Mouse (Mus musculus): ENCODE results near the gene Gm45799. TPM values are rescaled to one million over a fixed set of nuclear protein-coding genes. Genes with fewer than 3 reads are reported as not detected.

Gm45799 gene
- total RNA-seq, 2 experiments from 2014 or later = 10.8 to 11.6 TPM

- intact Hi-C loops (cut with DNase I) = loop anchor here (10.0 kb wide), 1 partner anchor 96 kb away; the partner anchor contains the start of genes Ilk and Rrp8
- DNase-seq (ENCODE audit: extremely low spot score in 1 of 2, low spot score in 2 of 2) = no peak
These were observed 1.6 kb upstream of the Gm45799 start for GRCm38 (mm10) chr7:105638776-105639175.

GRCm38 (mm10) chr7:105639304-105639703, 1.0 kb upstream of the Gm45799 start:
- intact Hi-C loops (cut with DNase I) = loop anchor here (10.0 kb wide), 1 partner anchor 95 kb away; the partner anchor contains the start of genes Ilk and Rrp8
- DNase-seq (ENCODE audit: extremely low spot score in 1 of 2, low spot score in 2 of 2) = peak in 1 of 2 experiments; percentile 45

- DNase-seq (ENCODE audit: extremely low spot score in 1 of 2, low spot score in 2 of 2) = no peak
- intact Hi-C loops (cut with DNase I) = loop anchor here (5.0 to 10.0 kb wide), 2 partner anchors 95 to 173 kb away; partner anchors contain the start of genes Ilk, Mrpl17 and Rrp8
These were observed 596 bp upstream of the Gm45799 start, which contains the start of gene Timm10b for GRCm38 (mm10) chr7:105639756-105640155. Gene Timm10b, plus strand, starts transcription at chr7:105640056.

- no peak for DNase-seq (ENCODE audit: extremely low spot score in 1 of 2, low spot score in 2 of 2)
- intact Hi-C loops (cut with DNase I) = loop anchor here (5.0 kb wide), 1 partner anchor 171 kb away; the partner anchor contains the start of gene Mrpl17
These were observed 523 bp downstream of the Gm45799 start for GRCm38 (mm10) chr7:105640894-105641255.

GRCm38 (mm10) chr7:105641936-105642335, 1.6 kb downstream of the Gm45799 start:
- intact Hi-C loops (cut with DNase I) = loop anchor here (5.0 kb wide), 1 partner anchor 170 kb away; the partner anchor contains the start of gene Mrpl17

GRCm38 (mm10) chr7:105650639-105651435, 10.5 kb downstream of the Gm45799 start, which contains the start of gene Dnhd1:
Gene Dnhd1, plus strand, starts transcription at chr7:105650827.
- DNase-seq (ENCODE audit: extremely low spot score in 1 of 2, low spot score in 2 of 2) = peak in 1 of 2 experiments; percentile 79
- intact Hi-C loops (cut with DNase I) = loop anchor here (5.0 kb wide), 1 partner anchor 76 kb away; no protein-coding TSS in a partner anchor

More at GRCm38 (mm10) chr7:105641936-105642335, 1.6 kb downstream of the Gm45799 start:
- DNase-seq (ENCODE audit: extremely low spot score in 1 of 2, low spot score in 2 of 2) = peak in 1 of 2 experiments; percentile 21

GRCm38 (mm10) chr7:105685541-105686197, 45.3 kb downstream of the Gm45799 start:
- intact Hi-C loops (cut with DNase I) = no loop called here
- DNase-seq (ENCODE audit: extremely low spot score in 1 of 2, low spot score in 2 of 2) = no peak

- no peak for DNase-seq (ENCODE audit: extremely low spot score in 1 of 2, low spot score in 2 of 2)
These were observed 50.5 kb downstream of the Gm45799 start for GRCm38 (mm10) chr7:105690875-105691274.

GRCm38 (mm10) chr7:105703184-105703583, 62.8 kb downstream of the Gm45799 start:
- no peak for DNase-seq (ENCODE audit: extremely low spot score in 1 of 2, low spot score in 2 of 2)
- intact Hi-C loops (cut with DNase I) = no loop called here

More at GRCm38 (mm10) chr7:105690875-105691274, 50.5 kb downstream of the Gm45799 start:
- intact Hi-C loops (cut with DNase I) = no loop called here

- intact Hi-C loops (cut with DNase I) = no loop called here
- no peak for DNase-seq (ENCODE audit: extremely low spot score in 1 of 2, low spot score in 2 of 2)
These were observed 63.5 kb downstream of the Gm45799 start for GRCm38 (mm10) chr7:105703816-105704215.

GRCm38 (mm10) chr7:105708733-105709132, 68.4 kb downstream of the Gm45799 start:
- intact Hi-C loops (cut with DNase I) = no loop called here
- DNase-seq (ENCODE audit: extremely low spot score in 1 of 2, low spot score in 2 of 2) = no peak

GRCm38 (mm10) chr7:105715366-105715765, 75.0 kb downstream of the Gm45799 start:
- intact Hi-C loops (cut with DNase I) = no loop called here
- no peak for DNase-seq (ENCODE audit: extremely low spot score in 1 of 2, low spot score in 2 of 2)

GRCm38 (mm10) chr7:105721916-105722315, 81.6 kb downstream of the Gm45799 start:
- DNase-seq (ENCODE audit: extremely low spot score in 1 of 2, low spot score in 2 of 2) = no peak
- intact Hi-C loops (cut with DNase I) = no loop called here

- intact Hi-C loops (cut with DNase I) = loop anchor here (2.0 to 5.0 kb wide), 3 partner anchors 74 to 92 kb away; partner anchors contain the start of genes Dnhd1 and Mrpl17
These were observed 86.0 kb downstream of the Gm45799 start for GRCm38 (mm10) chr7:105726144-105726979.

GRCm38 (mm10) chr7:105726980-105727325, 86.6 kb downstream of the Gm45799 start:
- no peak for DNase-seq (ENCODE audit: extremely low spot score in 1 of 2, low spot score in 2 of 2)
- intact Hi-C loops (cut with DNase I) = loop anchor here (2.0 to 5.0 kb wide), 3 partner anchors 75 to 92 kb away; partner anchors contain the start of genes Dnhd1 and Mrpl17

More at GRCm38 (mm10) chr7:105726144-105726979, 86.0 kb downstream of the Gm45799 start:
- peak in 1 of 2 experiments; percentile 60 for DNase-seq (ENCODE audit: extremely low spot score in 1 of 2, low spot score in 2 of 2)

GRCm38 (mm10) chr7:105728701-105729428, 88.5 kb downstream of the Gm45799 start:
- no peak for DNase-seq (ENCODE audit: extremely low spot score in 1 of 2, low spot score in 2 of 2)
- intact Hi-C loops (cut with DNase I) = loop anchor here (5.0 kb wide), 1 partner anchor 77 kb away; the partner anchor contains the start of gene Dnhd1

- DNase-seq (ENCODE audit: extremely low spot score in 1 of 2, low spot score in 2 of 2) = no peak
- intact Hi-C loops (cut with DNase I) = loop anchor here (10.0 kb wide), 2 partner anchors 61 to 99 kb away; partner anchors contain the start of gene Trim3
These were observed 93.5 kb downstream of the Gm45799 start for GRCm38 (mm10) chr7:105733836-105734235.

Measured in left cerebral cortex, postnatal 10 days (tissue).